Mouse (Mus musculus): ENCODE data around the gene Aatf.

DNA sequence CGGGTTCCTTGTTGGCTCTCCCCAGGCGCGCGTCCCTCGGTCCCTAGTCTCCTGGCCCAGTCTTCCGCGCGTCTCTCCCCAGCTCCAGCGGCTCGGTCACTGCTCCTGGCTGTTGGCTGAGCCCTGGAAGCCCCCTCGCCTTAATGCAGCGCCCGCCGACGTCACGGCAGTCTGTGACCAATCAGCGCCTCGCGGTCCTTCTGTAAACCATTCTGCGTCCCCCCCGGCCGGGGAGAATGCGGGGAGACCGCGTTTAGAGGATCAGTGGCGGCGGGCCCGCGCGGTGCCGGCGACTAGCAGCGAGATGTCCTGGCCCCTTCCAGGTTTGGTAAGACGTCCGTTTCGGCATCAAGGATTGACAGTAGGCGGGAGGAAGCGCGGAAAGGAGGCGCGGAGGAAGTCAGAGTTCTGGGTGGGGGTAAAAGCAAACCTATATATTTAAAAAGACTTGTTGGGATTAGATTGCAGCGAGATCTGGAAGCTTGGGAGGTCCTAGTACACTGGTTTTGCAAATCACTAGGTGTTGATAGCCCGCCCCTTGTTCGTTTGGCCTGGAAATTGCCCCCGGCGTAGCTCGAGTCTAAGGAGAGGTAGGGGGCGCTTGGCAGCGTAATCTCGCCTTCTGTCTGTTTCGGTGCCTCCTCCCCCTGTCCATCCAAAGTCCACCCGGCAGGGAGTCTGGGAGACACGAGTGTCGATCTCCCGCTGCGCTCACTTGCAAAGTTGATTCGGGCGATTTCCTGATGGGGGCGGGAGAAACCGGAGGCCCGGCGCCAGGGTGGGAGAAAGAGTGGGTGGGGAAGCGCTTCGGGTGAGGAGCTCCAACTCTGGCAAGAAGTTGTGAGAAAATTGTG, 12.3 kb upstream of the Aatf start, which contains the start of gene Lhx1:
- no peak for TF ChIP-seq CTCF (IDR thresholded peaks at IDR 0.05; ENCODE audit: control insufficient read depth, insufficient read depth, insufficient replicate concordance, low read depth, low read length)
- TF ChIP-seq POLR2A (IDR thresholded peaks at IDR 0.05; ENCODE audit: control insufficient read depth, low read depth, low read length), result no peak
